31 mouse cellular contexts compared by ENCODE assay signal in the genomic region with DNA sequence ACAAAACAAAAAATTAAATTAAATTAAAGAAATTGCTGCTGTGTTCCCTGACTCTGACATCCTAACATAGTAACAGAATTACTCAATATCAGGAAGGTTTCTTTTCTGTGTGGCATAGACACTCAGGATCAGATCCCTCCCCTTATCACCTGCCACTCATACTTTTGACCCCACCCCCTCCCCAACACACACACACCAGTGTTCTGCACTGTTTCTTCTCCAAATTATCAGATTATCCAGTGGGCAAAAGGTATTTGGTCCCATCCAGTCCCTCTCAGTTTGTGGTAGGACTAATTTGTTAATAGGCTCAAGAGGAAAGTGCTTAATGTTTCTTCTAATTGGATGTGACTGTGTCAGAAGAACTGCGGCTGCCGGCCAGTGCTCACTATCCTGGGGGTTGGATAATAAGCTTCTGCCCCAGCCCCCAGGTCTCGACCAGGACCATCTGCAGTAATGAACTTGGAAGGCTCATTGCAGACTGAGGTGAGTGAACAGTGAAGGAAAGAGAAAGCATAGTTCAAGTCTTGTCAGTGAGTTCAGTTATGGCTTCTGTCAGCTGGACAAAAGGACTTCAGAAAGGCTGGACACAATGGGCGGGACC. TPM values are rescaled to one million over a fixed set of nuclear protein-coding genes. Genes with fewer than 3 reads are reported as not detected.
DNase-seq lines count a peak whose midpoint lies in the region; ATAC-seq lines count a peak whose summit lies in the region.
"Had no signal": no experiment of that assay in that cellular context is flagged by ENCODE, and none has a peak within 500 bp of the region (broad histone marks: within the 10 kb centered on the region; RNA-seq: fewer than 3 reads in every experiment).

No protein-coding gene starts in this region.

- peak; percentile 77 for ATAC-seq in embryonic facial prominence, embryonic 12.5 days (ENCODE audit: insufficient number of reproducible peaks, insufficient read depth, low FRiP score, low TSS enrichment)
- ATAC-seq: forebrain, embryonic 13.5 days; forebrain, embryonic 16.5 days; hindbrain, embryonic 16.5 days; intestine, embryonic 15.5 days had no signal

- H3K27me3 ChIP-seq in embryonic facial prominence, embryonic 12.5 days = 0 out of 2 replicates have a peak, but pooled peaks cover 6% of the 10 kb centered on the region
- H3K27me3 ChIP-seq: forebrain, embryonic 13.5 days; hindbrain, embryonic 13.5 days; intestine, embryonic 15.5 days had no signal

- no peaks in the 10 kb centered on the region for H3K36me3 ChIP-seq in embryonic facial prominence, embryonic 12.5 days
- H3K36me3 ChIP-seq: embryonic facial prominence, embryonic 13.5 days; forebrain, embryonic 10.5 days; hindbrain, embryonic 10.5 days; hindbrain, embryonic 13.5 days; intestine, embryonic 15.5 days had no signal

- no peak overlapping the region for H3K4me3 ChIP-seq in embryonic facial prominence, embryonic 12.5 days
- H3K4me3 ChIP-seq: embryonic facial prominence, embryonic 13.5 days; forebrain, embryonic 10.5 days; forebrain, embryonic 13.5 days; hindbrain, embryonic 10.5 days; hindbrain, embryonic 13.5 days; intestine, embryonic 15.5 days had no signal

- no peak overlapping the region for H3K27ac ChIP-seq in embryonic facial prominence, embryonic 12.5 days
- H3K27ac ChIP-seq: embryonic facial prominence, embryonic 13.5 days; forebrain, embryonic 10.5 days; forebrain, embryonic 13.5 days; hindbrain, embryonic 10.5 days; hindbrain, embryonic 13.5 days; intestine, embryonic 15.5 days had no signal

- H3K4me2 ChIP-seq in embryonic facial prominence, embryonic 12.5 days (replicated peaks) = no peak overlapping the region
- H3K4me2 ChIP-seq: embryonic facial prominence, embryonic 13.5 days; forebrain, embryonic 13.5 days; heart, embryonic 11.5 days; hindbrain, embryonic 13.5 days; intestine, embryonic 15.5 days had no signal

- peak; percentile 15 for DNase-seq in left cerebral cortex, postnatal 4 days
- no peak for DNase-seq in left cerebral cortex, postnatal 25 days (ENCODE audit: low spot score in 2 of 2)
- peak; percentile 89 for DNase-seq in retina, postnatal 1 day
- DNase-seq in layer of hippocampus, postnatal 14 days (ENCODE audit: low spot score in 2 of 2) = no peak
- DNase-seq in heart, postnatal 14 days = no peak
- DNase-seq: adrenal gland, adult 2 months; adrenal gland, postnatal 14 days; cerebellum, adult 11 months; cerebellum, adult 2 months; cerebellum, adult 9-11 months; cerebellum, postnatal 25 days; gastrocnemius, postnatal 10 days; heart, adult 11 months; heart, postnatal 36 days had no signal

- intact Hi-C loops in left cerebral cortex, postnatal 4 days (cut with DNase I) = no loop called here
- intact Hi-C loops in left cerebral cortex, postnatal 25 days (cut with DNase I) = no loop called here
- intact Hi-C loops in heart, postnatal 14 days (cut with DNase I) = no loop called here

- H3K9ac ChIP-seq in embryonic facial prominence, embryonic 12.5 days = no peak overlapping the region
- H3K9ac ChIP-seq: embryonic facial prominence, embryonic 13.5 days; forebrain, embryonic 13.5 days; hindbrain, embryonic 13.5 days; intestine, embryonic 15.5 days had no signal

- H3K4me1 ChIP-seq in embryonic facial prominence, embryonic 12.5 days = no peaks in the 10 kb centered on the region
- H3K4me1 ChIP-seq: embryonic facial prominence, embryonic 13.5 days; forebrain, embryonic 13.5 days; hindbrain, embryonic 13.5 days; intestine, embryonic 15.5 days had no signal

- WGBS in embryonic facial prominence, embryonic 12.5 days = 45% methylated on average over 4 of the region's 4 CpGs

- H3K9me3 ChIP-seq in embryonic facial prominence, embryonic 12.5 days = no peaks in the 10 kb centered on the region
- H3K9me3 ChIP-seq: embryonic facial prominence, embryonic 13.5 days; forebrain, embryonic 10.5 days; forebrain, embryonic 13.5 days; hindbrain, embryonic 10.5 days; hindbrain, embryonic 13.5 days; intestine, embryonic 15.5 days had no signal

RNA-seq across cellular contexts. Expression of a gene that starts 39.9 kb away (rescaled TPM):
- not detected for total RNA-seq in left cerebral cortex, postnatal 4 days (2021)
- total RNA-seq in left cerebral cortex, postnatal 25 days (2021) = not detected
- 1.3 and 1.7 TPM in 2 replicates for polyA plus RNA-seq in embryonic facial prominence, embryonic 12.5 days (2016; fragmentation: Nextera tagmentation; extraction: Ambion mirVana)
- total RNA-seq in layer of hippocampus, postnatal 14 days (2021) = not detected
- total RNA-seq in heart, postnatal 14 days (2021) = not detected
- total RNA-seq: adrenal gland, adult 2 months; adrenal gland, postnatal 14 days; adrenal gland, postnatal 4 days; common myeloid progenitor, adult 5-6 weeks; gastrocnemius, adult 18-20 months; gastrocnemius, postnatal 10 days; gastrocnemius, postnatal 4 days; heart, adult 8-10 months; heart, postnatal 36 days had no signal
- polyA plus RNA-seq: adrenal gland, adult 2 months; cerebellum, adult 2 months; forebrain, embryonic 13.5 days; forebrain, embryonic 16.5 days; heart, embryonic 11.5 days; heart, embryonic 14.5 days; heart, postnatal 0 days; hindbrain, embryonic 10.5 days; hindbrain, embryonic 13.5 days; hindbrain, embryonic 16.5 days; intestine, embryonic 15.5 days had no signal

Comparison
In these comparisons a context has a peak if more than half of its experiments do, and no peak if none do; other contexts are left out.
1. DNase-seq: peak in left cerebral cortex, postnatal 4 days (single experiment) and retina, postnatal 1 day (single experiment); none in left cerebral cortex, postnatal 25 days (0 of 2), layer of hippocampus, postnatal 14 days (0 of 2) and heart, postnatal 14 days (0 of 2).